Mouse (Mus musculus): ENCODE results near the gene Eps15. TPM values are rescaled to one million over a fixed set of nuclear protein-coding genes. Genes with fewer than 3 reads are reported as not detected.

Gene Eps15
- 38.3 and 44.8 TPM in 2 replicates for polyA plus RNA-seq (2015; fragmentation: Nextera tagmentation; extraction: Ambion mirVana)

DNA sequence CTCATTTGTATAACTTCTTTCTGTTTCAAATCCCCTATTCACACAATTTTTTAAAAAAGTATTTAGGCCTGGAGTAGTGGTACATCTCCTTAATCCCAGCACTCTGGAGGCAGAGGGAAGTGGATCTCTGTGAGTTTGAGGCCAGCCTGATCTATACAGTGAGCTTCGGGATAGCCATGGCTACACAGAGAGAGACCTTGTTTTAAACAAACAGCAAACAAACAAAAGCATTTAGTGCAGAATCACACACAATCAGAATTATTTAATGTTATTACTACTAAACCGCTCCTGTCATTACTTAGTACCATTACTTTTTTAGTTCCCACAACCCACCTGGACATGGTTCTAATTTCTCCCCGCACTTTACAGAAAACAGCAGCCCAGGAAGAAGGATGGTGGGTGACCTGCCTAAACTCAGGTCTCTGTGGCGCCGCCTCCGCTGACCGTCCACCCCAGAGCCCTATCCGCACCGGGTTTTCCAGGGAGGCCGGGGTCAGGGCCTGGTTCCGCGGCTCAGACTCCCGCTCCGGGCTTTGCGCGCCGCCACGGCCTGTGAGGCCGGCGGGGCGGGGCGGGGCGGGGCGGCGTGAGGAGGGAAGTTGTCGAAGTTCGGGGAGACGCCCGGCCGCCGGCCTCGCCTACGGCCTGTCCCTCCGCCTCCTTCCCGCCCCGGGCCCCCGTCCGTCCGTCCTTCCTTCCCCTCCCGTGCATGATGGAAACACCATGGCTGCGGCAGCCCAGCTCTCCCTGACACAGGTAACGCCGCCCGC lies at the start of gene Eps15:
Gene Eps15 (plus strand): TSS at position 580 of the 770 bp plus-strand sequence.
- ATAC-seq, result peak; percentile 96
- peak within 1 kb of the TSS; percentile 78 for H3K4me3 ChIP-seq
- 4% methylated on average over 30 of the region's 44 CpGs for WGBS
- H3K27me3 ChIP-seq, result no peaks in the 10 kb centered on the region
- peaks cover 16% of the 10 kb centered on the region for H3K4me1 ChIP-seq
- peak within 1 kb of the TSS; percentile 87 for H3K4me2 ChIP-seq
- peak within 1 kb of the TSS; percentile 78 for H3K9ac ChIP-seq
- no peaks in the 10 kb centered on the region for H3K9me3 ChIP-seq (replicated peaks)
- H3K27ac ChIP-seq, result no peak within 1 kb of the TSS
- H3K36me3 ChIP-seq (ENCODE audit: poor library complexity, severe bottlenecking), result no peaks in the 10 kb centered on the region

GRCm38 (mm10) chr4:109234185-109234584 lies 45.9 kb upstream of the Eps15 start, which contains the start of gene Calr4:
Calr4 (plus strand) TSS chr4:109234485.
- ATAC-seq, result no peak

DNA sequence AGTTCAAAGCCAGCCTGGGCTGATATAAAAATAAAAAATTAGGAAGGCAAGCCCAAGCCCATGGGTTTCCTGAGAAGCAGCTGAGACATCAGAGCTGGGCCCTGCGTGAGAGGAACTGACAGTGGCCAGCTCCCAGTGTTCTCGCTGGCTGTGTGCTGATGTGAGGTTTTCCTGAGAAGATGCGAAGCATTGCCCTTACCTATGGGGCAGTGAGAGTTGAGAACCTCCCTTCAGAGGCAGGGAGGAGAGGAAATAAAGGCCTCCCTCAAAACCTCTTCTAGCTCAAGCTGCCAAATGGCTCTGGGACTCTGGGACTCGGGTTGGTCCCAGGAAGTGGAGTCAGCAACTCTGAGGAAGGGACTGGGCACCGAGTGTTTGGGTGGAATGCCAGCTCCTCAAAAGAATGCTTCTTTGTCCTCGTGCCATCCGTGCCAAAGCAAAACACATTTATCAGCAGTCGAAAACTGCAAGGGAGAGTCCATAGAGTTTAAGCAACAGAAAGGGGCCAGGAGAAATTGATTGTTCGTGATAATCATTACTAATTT lies 45.2 kb upstream of the Eps15 start:
- H3K9me3 ChIP-seq (replicated peaks), result no peaks in the 10 kb centered on the region
- 66% methylated on average over 9 of the region's 9 CpGs for WGBS
- H3K4me2 ChIP-seq, result no peak overlapping the region
- H3K27ac ChIP-seq, result no peak overlapping the region
- no peak for ATAC-seq
- no peak overlapping the region for H3K4me3 ChIP-seq
- no peak overlapping the region for H3K9ac ChIP-seq
- H3K36me3 ChIP-seq (ENCODE audit: poor library complexity, severe bottlenecking), result no peaks in the 10 kb centered on the region
- peaks cover 19% of the 10 kb centered on the region for H3K4me1 ChIP-seq
- H3K27me3 ChIP-seq, result no peaks in the 10 kb centered on the region

More at GRCm38 (mm10) chr4:109234185-109234584, 45.9 kb upstream of the Eps15 start, which contains the start of gene Calr4:
- no peaks in the 10 kb centered on the region for H3K27me3 ChIP-seq
- H3K9me3 ChIP-seq (replicated peaks), result no peaks in the 10 kb centered on the region
- no peaks in the 10 kb centered on the region for H3K36me3 ChIP-seq (ENCODE audit: poor library complexity, severe bottlenecking)
- H3K4me1 ChIP-seq, result peaks cover 19% of the 10 kb centered on the region
- 82% methylated on average over 2 of the region's 2 CpGs for WGBS
- no peak within 1 kb of the TSS for H3K27ac ChIP-seq
- no peak within 1 kb of the TSS for H3K4me3 ChIP-seq
- H3K9ac ChIP-seq, result no peak within 1 kb of the TSS
- H3K4me2 ChIP-seq, result no peak within 1 kb of the TSS

DNA sequence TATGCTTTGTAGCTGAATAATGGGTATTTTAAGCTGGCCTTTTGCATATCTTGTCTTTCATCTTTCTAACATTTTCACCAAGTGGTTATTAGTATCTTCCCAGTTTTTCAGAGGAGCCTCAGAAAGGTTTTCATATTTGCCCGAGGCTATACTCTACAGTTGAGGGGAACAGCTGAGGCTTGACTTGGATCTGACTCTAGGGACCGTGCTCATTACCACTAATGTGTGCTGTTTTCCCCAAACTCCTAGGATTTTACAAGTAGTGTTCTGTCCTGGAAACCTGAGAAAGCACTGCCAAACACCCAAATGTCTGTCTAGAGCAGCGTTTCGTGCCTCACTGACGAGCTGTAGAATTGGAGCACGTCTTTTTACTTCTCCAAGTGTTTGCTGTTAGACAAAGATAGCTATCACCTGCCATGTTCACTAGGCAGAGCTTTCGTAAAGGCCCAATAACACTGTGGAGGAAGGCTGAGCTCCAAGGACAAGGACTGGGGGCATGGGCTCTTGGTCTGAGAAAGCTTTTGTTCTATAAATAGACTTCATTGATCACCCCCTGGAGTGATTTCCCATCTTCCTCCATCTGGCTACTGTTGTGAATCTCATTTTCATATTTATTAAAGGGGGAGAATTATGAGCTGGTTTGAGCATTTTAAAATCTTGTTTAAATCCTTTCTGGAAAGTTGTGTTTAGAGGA lies 43.7 kb upstream of the Eps15 start:
- Histone ChIP-seq H3K9me3 (replicated peaks) (no peaks in the 10 kb centered on the region), H3K27me3 (no peaks in the 10 kb centered on the region), H3K4me3 (no peak overlapping the region), H3K9ac (no peak overlapping the region), H3K4me2 (no peak overlapping the region), H3K4me1 (peaks cover 22% of the 10 kb centered on the region), H3K27ac (peak overlapping the region; percentile 25; the same call in 1 of the 2 replicates), H3K36me3 (ENCODE audit: poor library complexity, severe bottlenecking) (no peaks in the 10 kb centered on the region)
- 70% methylated on average over 7 of the region's 7 CpGs for WGBS
- ATAC-seq, result no peak

DNA sequence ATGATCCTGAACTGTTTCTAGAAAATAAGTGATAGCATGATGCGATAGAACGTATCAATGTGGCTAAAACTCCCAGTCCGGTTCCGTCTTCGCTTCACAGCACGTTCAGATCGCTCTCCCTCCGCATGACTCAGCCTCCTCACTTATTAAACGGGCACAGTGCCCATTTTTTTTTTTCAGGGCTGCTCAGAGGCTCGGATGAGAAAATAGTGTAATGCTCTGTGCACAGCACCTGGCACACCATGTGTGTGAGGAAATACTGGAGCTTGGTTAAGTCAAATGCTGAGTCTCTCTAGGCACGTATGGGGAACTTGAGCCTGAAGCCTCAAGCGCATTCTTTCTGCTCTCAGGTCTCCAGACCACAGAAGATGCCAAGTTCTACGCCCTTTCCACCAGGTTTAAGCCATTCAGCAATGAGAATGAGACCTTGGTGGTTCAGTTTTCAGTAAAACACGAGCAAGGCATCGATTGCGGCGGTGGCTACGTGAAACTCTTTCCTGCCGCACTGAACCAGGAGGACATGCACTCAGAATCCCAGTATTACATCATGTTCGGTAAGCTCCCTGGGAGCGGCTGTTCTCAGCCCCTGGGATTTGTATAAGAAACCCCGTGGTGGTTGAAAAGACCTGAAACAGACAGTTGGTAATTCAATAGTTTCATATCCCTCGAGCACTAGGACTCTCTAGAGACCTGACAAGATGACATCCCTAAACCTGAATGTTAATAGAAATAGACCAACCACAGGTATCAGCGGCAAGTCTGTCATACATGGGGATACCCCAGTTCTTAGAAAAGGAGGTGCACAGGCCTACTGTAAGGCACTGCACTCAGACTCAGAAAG lies 41.4 kb upstream of the Eps15 start:
- ATAC-seq, result 0 out of 2 replicates have a peak, but pooled peaks have one; percentile 21
- Histone ChIP-seq H3K4me2 (no peak overlapping the region), H3K27me3 (no peaks in the 10 kb centered on the region), H3K27ac (no peak overlapping the region), H3K4me3 (no peak overlapping the region), H3K4me1 (peaks cover 30% of the 10 kb centered on the region), H3K9me3 (replicated peaks) (no peaks in the 10 kb centered on the region), H3K36me3 (ENCODE audit: poor library complexity, severe bottlenecking) (no peaks in the 10 kb centered on the region), H3K9ac (no peak overlapping the region)
- 78% methylated on average over 24 of the region's 24 CpGs for WGBS

GRCm38 (mm10) chr4:109241221-109241620 lies 38.8 kb upstream of the Eps15 start:
- Histone ChIP-seq H3K9me3 (replicated peaks) (no peaks in the 10 kb centered on the region), H3K9ac (no peak overlapping the region), H3K27ac (no peak overlapping the region), H3K4me3 (no peak overlapping the region), H3K27me3 (no peaks in the 10 kb centered on the region), H3K4me1 (peaks cover 23% of the 10 kb centered on the region), H3K4me2 (no peak overlapping the region), H3K36me3 (ENCODE audit: poor library complexity, severe bottlenecking) (no peaks in the 10 kb centered on the region)
- ATAC-seq, result no peak

DNA sequence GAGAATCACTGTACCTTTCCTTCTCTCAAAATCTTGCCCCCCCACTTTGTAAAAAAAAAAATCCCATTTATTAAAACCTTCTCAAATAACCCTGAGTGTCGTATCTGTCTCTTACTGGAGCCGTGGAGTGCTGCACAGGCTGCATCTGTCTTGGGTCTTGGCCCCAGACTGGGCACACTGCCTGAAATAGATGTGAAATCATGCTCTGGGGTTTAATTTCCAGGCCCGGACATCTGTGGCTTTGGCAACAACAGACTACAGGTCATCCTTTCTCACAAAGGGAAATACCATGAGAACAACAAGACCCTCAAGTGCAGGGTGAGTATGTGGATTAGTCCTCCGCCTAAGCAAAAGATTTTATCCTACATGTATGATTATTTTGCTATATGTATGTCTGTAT lies 38.1 kb upstream of the Eps15 start:
- Histone ChIP-seq H3K27ac (no peak overlapping the region; the same call in 1 of the 2 replicates), H3K36me3 (ENCODE audit: poor library complexity, severe bottlenecking) (no peaks in the 10 kb centered on the region), H3K9me3 (replicated peaks) (no peaks in the 10 kb centered on the region), H3K27me3 (no peaks in the 10 kb centered on the region), H3K4me3 (no peak overlapping the region), H3K9ac (no peak overlapping the region), H3K4me2 (no peak overlapping the region), H3K4me1 (peaks cover 16% of the 10 kb centered on the region)
- 61% methylated on average over 4 of the region's 4 CpGs for WGBS
- ATAC-seq, result peak; percentile 55; the same call in 1 of the 2 replicates

- no peaks in the 10 kb centered on the region for H3K9me3 ChIP-seq (replicated peaks)
- H3K4me1 ChIP-seq, result peaks cover 11% of the 10 kb centered on the region
- H3K27ac ChIP-seq, result no peak overlapping the region
- H3K27me3 ChIP-seq, result no peaks in the 10 kb centered on the region
- no peak overlapping the region for H3K9ac ChIP-seq
- ATAC-seq, result no peak
- 86% methylated on average over 7 of the region's 7 CpGs for WGBS
- no peak overlapping the region for H3K4me2 ChIP-seq
- H3K4me3 ChIP-seq, result no peak overlapping the region
- H3K36me3 ChIP-seq (ENCODE audit: poor library complexity, severe bottlenecking), result no peaks in the 10 kb centered on the region
These were observed 35.6 kb upstream of the Eps15 start for GRCm38 (mm10) chr4:109244506-109244905.

DNA sequence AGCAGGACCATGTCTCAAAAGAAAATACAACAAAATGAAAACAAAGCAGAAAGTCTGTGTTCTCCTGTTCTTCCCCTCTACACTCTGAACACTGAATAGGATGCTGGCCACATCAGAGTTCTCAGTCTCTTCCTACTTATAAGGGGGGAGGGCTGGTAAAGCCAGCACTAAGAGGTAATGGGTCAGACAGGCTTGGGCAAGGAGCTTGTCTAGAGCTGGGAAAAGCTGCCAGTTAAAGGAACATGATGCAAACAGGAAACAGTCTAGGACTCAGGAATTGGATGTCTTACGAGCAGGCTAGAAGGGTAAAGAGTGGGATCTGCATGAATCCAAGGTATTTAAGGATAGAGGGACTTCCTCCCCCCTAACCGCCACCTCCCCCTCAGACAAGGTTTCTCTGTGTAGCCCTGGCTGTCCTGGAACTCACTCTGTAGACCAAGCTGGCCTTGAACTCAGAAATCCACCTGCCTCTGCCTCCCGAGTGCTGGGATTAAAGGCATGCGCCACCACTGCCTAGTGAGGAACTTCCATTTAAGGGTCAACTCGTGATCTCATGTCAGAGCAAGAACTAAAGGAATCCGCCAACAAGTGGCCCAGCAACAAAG lies 35.0 kb upstream of the Eps15 start:
- no peaks in the 10 kb centered on the region for H3K36me3 ChIP-seq (ENCODE audit: poor library complexity, severe bottlenecking)
- no peak overlapping the region for H3K9ac ChIP-seq
- H3K27me3 ChIP-seq, result no peaks in the 10 kb centered on the region
- H3K4me1 ChIP-seq, result peaks cover 11% of the 10 kb centered on the region
- no peak overlapping the region for H3K4me2 ChIP-seq
- no peak overlapping the region for H3K4me3 ChIP-seq
- no peak for ATAC-seq
- H3K27ac ChIP-seq, result no peak overlapping the region
- no peaks in the 10 kb centered on the region for H3K9me3 ChIP-seq (replicated peaks)
- 86% methylated on average over 6 of the region's 6 CpGs for WGBS

DNA sequence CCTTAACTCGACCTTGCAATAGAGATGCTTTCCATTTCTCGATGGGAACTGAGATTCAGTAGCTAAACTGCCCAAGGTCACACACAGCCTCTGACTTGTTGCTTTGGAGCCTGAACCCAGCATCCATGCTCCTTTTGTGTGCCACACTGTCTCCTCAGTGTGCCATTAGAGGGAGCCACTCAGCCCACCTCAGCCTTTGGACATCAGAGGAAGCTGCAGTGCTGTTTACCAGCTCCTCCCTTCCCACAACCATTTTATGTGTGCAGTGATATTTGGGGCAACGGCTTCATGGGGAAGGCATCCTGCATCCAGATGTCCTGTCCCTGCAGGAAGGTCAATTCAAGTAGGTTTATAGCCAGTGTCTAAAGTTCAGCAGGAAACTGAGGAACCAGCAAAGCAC lies 28.5 kb upstream of the Eps15 start:
- H3K9me3 ChIP-seq (replicated peaks), result no peaks in the 10 kb centered on the region
- H3K27me3 ChIP-seq, result no peaks in the 10 kb centered on the region
- no peak for ATAC-seq
- H3K36me3 ChIP-seq (ENCODE audit: poor library complexity, severe bottlenecking), result no peaks in the 10 kb centered on the region
- H3K4me1 ChIP-seq, result no peaks in the 10 kb centered on the region
- H3K4me2 ChIP-seq, result no peak overlapping the region
- H3K9ac ChIP-seq, result no peak overlapping the region
- no peak overlapping the region for H3K4me3 ChIP-seq
- 63% methylated on average over 3 of the region's 3 CpGs for WGBS
- H3K27ac ChIP-seq, result no peak overlapping the region

DNA sequence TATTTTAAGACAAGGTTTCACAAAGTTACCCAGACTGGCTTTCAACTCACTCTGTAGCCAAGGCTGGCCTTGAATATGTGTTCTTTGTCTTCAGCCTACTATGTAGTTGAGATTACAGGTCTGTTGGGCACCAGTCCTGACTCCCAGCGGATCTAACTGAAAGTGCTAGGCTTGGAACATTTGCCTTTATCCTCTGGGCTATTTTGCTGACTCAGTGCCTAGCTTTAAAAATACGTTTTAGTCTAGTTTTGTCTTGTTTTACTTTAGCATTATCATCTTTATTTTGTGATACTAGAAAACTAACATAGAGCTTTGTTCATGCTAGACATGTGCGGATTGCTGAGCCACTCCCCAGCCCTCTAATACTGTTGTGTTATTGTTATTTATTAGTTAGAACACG lies 27.9 kb upstream of the Eps15 start:
- no peak for ATAC-seq
- H3K4me2 ChIP-seq, result no peak overlapping the region
- H3K36me3 ChIP-seq (ENCODE audit: poor library complexity, severe bottlenecking), result no peaks in the 10 kb centered on the region
- no peak overlapping the region for H3K4me3 ChIP-seq
- H3K27ac ChIP-seq, result no peak overlapping the region
- 81% methylated on average over 4 of the region's 4 CpGs for WGBS
- H3K27me3 ChIP-seq, result no peaks in the 10 kb centered on the region
- no peaks in the 10 kb centered on the region for H3K9me3 ChIP-seq (replicated peaks)
- no peak overlapping the region for H3K9ac ChIP-seq
- H3K4me1 ChIP-seq, result no peaks in the 10 kb centered on the region

All from forebrain, embryonic 13.5 days (tissue).